Mouse (Mus musculus): Measurements from ENCODE around the gene Dctn1.

DNA sequence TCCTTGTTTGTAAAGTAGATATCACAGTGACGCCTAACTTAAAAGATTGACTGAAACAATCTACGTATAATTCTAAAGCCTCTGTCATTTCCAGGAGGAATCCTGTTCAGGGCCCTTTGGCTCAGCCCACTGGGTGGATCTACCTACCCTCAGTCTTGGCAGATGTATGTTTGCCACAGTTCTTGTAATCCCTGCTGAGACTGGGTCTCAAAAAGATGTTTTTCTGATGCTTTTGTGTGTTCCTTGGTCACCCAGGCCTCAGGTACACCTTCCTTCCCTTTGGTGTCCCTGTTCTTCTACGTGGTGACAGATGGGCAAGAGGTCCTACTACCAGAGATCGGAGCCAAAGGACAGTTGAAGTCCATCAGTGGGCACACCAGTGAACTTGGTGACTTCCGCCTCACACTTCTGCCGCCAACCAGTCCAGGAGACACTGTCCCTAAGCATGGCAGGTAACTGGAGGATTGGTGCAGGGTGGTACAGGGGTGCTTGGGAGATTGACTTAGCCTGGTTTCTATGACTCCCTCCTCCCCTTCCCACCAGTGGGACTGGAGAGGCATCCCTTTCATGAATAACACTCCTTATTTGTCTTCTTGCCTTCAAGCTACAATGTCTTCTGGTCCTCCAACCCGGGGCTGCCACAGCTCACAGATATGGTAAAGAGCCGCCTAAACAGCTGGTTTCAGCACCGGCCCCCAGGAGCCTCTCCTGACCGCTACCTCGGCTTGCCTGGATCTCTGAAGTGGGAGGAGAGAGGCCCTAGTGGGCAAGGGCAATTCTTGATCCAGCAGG, 49.2 kb upstream of the Dctn1 start:
- TF ChIP-seq GATA1 (IDR thresholded peaks at IDR 0.05; ENCODE audit: borderline replicate concordance, low read length) = no peak
- TF ChIP-seq FLI1 (IDR thresholded peaks at IDR 0.05; ENCODE audit: low read length) = no peak
